Mouse (Mus musculus): ENCODE measurements at regions not wholly inside any gene's neighbourhood (a gene's known extent, or its start where the extent isn't known, plus 50 kb on each side); places are given as distances from the start of the nearest gene placed in this dataset.

- no peak for DNase-seq
Measured at GRCm38 (mm10) chr4:64200808-64201190, 154.0 kb upstream of the Tnc start.

DNA sequence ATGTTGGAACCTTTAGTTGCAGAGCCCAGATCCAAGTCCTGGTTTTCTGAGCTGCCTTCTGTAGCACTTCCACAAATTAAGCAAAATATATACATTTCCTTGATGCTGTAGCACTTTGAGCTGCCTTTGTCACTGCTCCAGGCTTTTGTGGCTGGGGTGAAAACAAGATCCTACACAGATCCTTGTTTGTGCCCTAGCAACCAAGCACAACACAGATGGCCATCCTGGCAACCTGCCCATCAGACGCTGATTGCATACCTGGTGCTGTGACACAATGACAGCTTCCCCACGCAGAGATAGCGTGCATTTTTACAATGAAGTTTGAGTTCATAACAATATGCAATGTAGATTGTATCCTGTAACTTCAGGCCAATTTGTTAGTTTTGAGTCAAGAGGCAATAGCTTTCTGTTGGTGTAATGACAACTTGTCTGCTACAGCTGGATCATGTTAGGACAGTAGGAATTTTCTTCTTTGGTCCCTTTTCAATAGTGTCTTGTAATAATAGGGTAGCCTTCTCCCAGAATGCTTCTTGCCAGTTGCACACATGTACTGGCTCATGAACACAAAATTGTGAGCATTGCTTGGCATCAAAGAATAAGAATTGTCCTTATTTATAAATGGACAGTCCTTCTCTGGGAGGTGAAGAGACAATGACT lies 153.5 kb upstream of the Tnc start:
- DNase-seq, result peak; percentile 60

- no peak for DNase-seq
Measured at GRCm38 (mm10) chr4:64184986-64185385, 138.2 kb upstream of the Tnc start.

DNA sequence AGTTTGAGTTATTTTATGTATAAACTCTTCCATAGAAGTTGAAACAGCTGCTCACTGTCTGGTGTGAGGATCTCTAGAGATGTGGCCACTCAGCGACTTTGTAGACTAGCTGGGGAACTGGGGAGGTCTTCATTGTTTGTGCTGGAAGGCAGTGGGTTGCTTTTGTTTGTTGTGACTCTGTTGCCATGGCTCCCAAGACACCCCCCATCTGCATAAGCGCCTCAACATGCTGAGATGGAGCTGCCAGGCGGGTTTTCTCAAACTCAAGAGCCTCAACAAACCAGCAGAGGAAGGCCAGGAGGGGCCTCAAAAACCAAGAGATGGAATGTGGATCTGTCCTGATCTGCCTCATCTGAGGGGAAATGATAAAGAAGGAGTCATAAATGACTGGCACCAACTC lies 129.1 kb upstream of the Tnc start:
- no peak for DNase-seq

DNA sequence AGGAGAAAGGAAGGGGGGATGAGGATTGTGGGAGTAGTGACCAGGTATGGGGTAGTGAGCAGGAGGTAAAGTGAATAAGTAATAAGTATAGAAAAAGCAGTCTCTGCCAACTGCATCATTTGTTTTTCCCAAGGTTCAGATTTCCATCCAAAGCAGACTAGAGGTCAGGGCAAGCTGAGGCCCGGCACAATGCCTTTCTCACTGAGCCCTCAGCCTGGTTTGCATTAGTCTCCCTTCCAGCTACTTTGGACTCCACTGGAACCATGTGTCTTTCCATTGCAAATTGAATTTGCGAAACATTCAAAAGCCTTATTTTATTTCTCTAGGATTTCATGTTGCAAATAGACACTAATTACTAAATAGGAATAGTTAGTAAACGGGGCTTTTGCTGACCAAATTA lies 124.7 kb upstream of the Tnc start:
- no peak for DNase-seq

DNA sequence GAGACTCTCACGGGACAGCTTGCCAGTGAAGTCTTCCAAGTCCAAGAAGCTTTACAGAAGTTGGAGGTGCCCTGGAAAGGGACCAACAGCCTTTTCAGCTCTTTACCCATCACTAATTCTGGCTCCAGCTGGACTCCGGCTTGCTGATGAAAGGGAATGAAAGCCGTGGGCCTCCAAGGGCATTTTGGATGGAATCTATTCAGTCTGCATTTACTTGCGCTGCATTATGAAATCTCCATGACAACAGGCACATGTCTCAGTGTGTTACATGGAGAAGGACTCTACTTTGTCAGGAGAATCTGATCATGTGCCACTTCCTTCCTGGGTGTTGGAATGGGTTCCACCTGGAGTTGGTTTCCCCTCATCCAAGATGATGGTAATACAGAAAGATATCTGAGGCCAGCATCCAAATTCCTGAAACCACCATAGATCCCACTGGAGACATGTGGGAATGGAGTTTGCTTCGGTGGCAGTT lies 102.2 kb upstream of the Tnc start:
- DNase-seq, result peak; percentile 13

DNA sequence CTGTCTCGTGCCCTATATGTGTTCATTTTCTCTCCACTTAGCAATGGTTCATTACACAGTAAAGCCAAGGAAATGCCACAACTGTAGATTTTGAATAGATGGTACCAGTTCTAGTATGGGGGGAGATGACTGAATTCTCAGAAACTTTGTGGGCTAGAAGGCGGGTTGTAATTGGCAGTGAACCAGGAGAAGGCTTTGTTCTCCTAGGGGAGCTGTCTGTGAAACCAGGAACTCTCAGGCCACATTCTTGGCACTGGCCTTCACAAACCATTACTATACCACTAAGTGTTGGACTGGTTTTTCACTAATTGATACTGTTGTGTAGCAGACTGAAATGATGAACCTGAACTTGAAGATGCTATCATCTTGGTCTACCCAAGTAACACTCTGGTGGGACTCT lies 99.1 kb upstream of the Tnc start:
- no peak for DNase-seq

- no peak for DNase-seq
Measured at GRCm38 (mm10) chr4:64142963-64143362, 96.1 kb upstream of the Tnc start.

GRCm38 (mm10) chr4:64142356-64142787 lies 95.6 kb upstream of the Tnc start:
- DNase-seq, result no peak

GRCm38 (mm10) chr4:64139836-64140235 lies 93.0 kb upstream of the Tnc start:
- no peak for DNase-seq

DNA sequence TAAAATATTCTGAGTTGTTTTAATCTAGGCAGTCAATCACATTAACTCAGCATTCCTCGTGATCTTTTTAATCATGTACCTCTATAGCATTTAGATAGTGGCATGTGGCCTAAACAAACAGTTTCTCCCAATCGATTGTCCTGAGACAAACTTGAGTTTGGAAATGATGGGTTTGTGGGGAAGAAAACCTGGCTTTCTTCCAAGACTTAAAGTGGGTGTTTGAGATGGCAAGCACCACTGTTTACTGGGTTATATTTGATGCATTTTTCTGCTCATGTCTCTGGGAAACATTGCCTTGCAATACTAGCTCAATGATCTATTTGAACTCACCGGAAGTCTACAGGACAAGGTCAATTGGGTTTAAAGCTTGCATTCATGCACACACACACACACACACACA lies 88.2 kb upstream of the Tnc start:
- DNase-seq, result no peak

- no peak for DNase-seq
Measured at GRCm38 (mm10) chr4:64129290-64129689, 82.5 kb upstream of the Tnc start.

- no peak for DNase-seq
Measured at GRCm38 (mm10) chr4:64124387-64125088, 77.7 kb upstream of the Tnc start.

DNA sequence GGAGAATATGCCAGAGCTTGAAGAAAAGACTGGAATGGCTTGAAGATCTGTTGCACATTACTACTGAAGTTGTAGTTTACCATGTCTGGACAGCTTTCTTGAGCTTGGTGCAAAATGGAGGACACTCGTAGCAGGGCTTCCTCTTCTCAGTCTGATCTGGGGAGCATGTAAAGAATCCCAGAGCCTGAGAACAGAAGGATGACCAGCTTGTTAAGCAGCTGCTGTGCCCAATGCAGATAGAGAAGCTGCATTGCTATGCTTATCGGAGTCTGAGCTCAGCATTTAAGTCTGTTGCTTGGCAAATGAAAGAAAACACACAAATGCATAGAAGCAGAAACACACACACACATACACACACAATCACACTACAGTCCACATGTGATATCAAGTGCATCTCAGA lies 76.9 kb upstream of the Tnc start:
- peak; percentile 7 for DNase-seq

DNA sequence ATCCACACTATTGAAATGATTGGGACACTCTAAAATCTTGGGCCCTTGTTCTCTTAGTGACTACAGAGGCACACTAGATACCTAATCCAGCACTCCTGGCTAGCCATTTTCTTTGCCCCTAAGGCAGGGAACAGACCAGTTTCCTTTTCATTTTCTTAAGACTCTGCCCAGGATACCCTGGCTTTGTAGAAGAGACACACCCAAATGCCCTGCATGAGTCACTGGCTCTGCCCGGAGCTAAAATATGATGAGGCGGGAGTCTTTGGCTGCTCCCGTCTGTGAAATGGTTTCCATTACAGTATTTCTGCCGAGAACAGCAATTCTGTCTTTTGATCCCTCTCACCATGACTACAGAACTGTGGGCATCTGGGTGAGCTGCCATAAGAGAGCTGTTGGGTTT lies 51.4 kb upstream of the Tnc start:
- DNase-seq, result no peak
